Mouse (Mus musculus) midbrain, embryonic 14.5 days (tissue): ENCODE results near the gene Gm49405. TPM values are rescaled to one million over a fixed set of nuclear protein-coding genes. Genes with fewer than 3 reads are reported as not detected.

Source experiments
- polyA plus RNA-seq: library from polyadenylated mRNA; unstranded; fragments of >200 nt; fragmentation: Nextera tagmentation; extraction: Ambion mirVana; gene quantifications from 2 replicates; pipeline ENCODE4 v1.2.1, GENCODE M21; 2014

Gm49405 gene
- polyA plus RNA-seq, 1 experiment from 2014 or later, result 3.3 TPM

Other genes with a start within 250 kb of the Gm49405 start
- gene Kmt5b, start 233.2 kb upstream of the Gm49405 start, polyA plus RNA-seq, result 55.6 and 74.0 TPM in 2 replicates
- 50.2 and 51.8 TPM in 2 replicates for gene Chka, start 148.9 kb upstream of the Gm49405 start, polyA plus RNA-seq
- 7.4 and 11.0 TPM in 2 replicates for gene Tcirg1, start 93.5 kb upstream of the Gm49405 start, polyA plus RNA-seq
- gene Ndufs8, start 87.9 kb upstream of the Gm49405 start, polyA plus RNA-seq, result 261 and 304 TPM in 2 replicates
- gene Aldh3b1, start 70.8 kb upstream of the Gm49405 start, polyA plus RNA-seq, result 0.84 and 1.1 TPM in 2 replicates
- 3.7 and 13.4 TPM in 2 replicates for gene Unc93b1, start 65.4 kb upstream of the Gm49405 start, polyA plus RNA-seq
- not detected in 2 replicates for gene Aldh3b3, start 42.0 kb upstream of the Gm49405 start, polyA plus RNA-seq
- gene Aldh3b2, start 28.3 kb upstream of the Gm49405 start, polyA plus RNA-seq, result 0.16 and 0.32 TPM in 2 replicates
- 0.96 and 2.2 TPM in 2 replicates for gene Acy3, start 14.1 kb upstream of the Gm49405 start, polyA plus RNA-seq
- not detected in 2 replicates for gene Tbx10, start 7.9 kb upstream of the Gm49405 start, polyA plus RNA-seq
- 26.8 and 30.3 TPM in 2 replicates for gene Nudt8, start within 50 bp of the Gm49405 start, polyA plus RNA-seq
- 5.7 and 7.1 TPM in 2 replicates for gene Doc2g, start 2.7 kb downstream of the Gm49405 start, polyA plus RNA-seq
- 223 and 231 TPM in 2 replicates for gene Ndufv1, start 12.2 kb downstream of the Gm49405 start, polyA plus RNA-seq
- 397 and 514 TPM in 2 replicates for gene Gstp1, start 37.4 kb downstream of the Gm49405 start, polyA plus RNA-seq
- 1.9 TPM in 1 of 2 replicates, not detected in the other for gene Gstp2, start 45.4 kb downstream of the Gm49405 start, polyA plus RNA-seq
- gene Gstp3, start 58.9 kb downstream of the Gm49405 start, polyA plus RNA-seq, result not detected in 2 replicates
- not detected in 2 replicates for gene Cabp2, start 81.0 kb downstream of the Gm49405 start, polyA plus RNA-seq
- 83.4 and 87.0 TPM in 2 replicates for gene Cdk2ap2, start 96.6 kb downstream of the Gm49405 start, polyA plus RNA-seq
- gene Pitpnm1, start 99.4 kb downstream of the Gm49405 start, polyA plus RNA-seq, result 72.8 and 89.0 TPM in 2 replicates
- gene Aip, start 125.2 kb downstream of the Gm49405 start, polyA plus RNA-seq, result 84.3 and 98.0 TPM in 2 replicates
- gene Gpr152, start 139.2 kb downstream of the Gm49405 start, polyA plus RNA-seq, result not detected in 2 replicates
- gene Cabp4, start 143.4 kb downstream of the Gm49405 start, polyA plus RNA-seq, result 0.14 and 0.15 TPM in 2 replicates
- 105 and 117 TPM in 2 replicates for gene Coro1b, start 148.0 kb downstream of the Gm49405 start, polyA plus RNA-seq
- gene Ptprcap, start 153.0 kb downstream of the Gm49405 start, polyA plus RNA-seq, result 0.55 and 0.64 TPM in 2 replicates
- gene Rps6kb2, start 162.7 kb downstream of the Gm49405 start, polyA plus RNA-seq, result 37.3 and 42.2 TPM in 2 replicates
- 3.9 and 6.0 TPM in 2 replicates for gene Carns1, start 174.9 kb downstream of the Gm49405 start, polyA plus RNA-seq
- 0.54 and 0.94 TPM in 2 replicates for gene Tbc1d10c, start 190.7 kb downstream of the Gm49405 start, polyA plus RNA-seq
- 591 and 597 TPM in 2 replicates for gene Ppp1ca, start 191.4 kb downstream of the Gm49405 start, polyA plus RNA-seq
- 20.3 and 22.7 TPM in 2 replicates for gene Rad9a, start 201.0 kb downstream of the Gm49405 start, polyA plus RNA-seq
- 0.08 and 0.46 TPM in 2 replicates for gene Clcf1, start 213.6 kb downstream of the Gm49405 start, polyA plus RNA-seq
- not detected in 2 replicates for gene AC109138.7, start 213.7 kb downstream of the Gm49405 start, polyA plus RNA-seq
- 18.5 and 19.1 TPM in 2 replicates for gene Pold4, start 231.3 kb downstream of the Gm49405 start, polyA plus RNA-seq